Mouse (Mus musculus): Measurements from ENCODE around the gene Gm1140. TPM values are rescaled to one million over a fixed set of nuclear protein-coding genes. Genes with fewer than 3 reads are reported as not detected.

The Gm1140 gene
- total RNA-seq (2023): not detected

DNA sequence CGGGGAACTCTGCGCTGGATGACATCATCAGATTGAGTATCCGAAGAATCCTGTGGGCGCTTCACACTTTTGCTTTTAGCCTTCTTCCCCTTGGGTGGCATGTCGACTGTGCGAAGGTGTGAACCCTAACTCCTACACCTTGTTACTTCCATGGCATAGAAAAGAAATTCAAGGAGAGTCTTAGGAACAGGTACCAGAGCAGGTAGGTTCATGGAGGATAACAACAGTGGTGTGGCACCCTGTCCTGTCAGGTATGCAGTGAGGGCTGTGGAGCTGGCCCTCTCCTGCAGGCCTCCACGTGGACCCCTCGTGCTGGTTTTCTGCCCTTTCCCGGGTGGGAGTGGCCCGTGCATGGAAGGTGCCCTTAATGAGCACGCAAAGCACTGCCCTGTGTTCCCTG is at the start of gene Gm1140:
Gene Gm1140, minus strand, starts transcription at position 101 of the 400 bp plus-strand sequence.

DNA sequence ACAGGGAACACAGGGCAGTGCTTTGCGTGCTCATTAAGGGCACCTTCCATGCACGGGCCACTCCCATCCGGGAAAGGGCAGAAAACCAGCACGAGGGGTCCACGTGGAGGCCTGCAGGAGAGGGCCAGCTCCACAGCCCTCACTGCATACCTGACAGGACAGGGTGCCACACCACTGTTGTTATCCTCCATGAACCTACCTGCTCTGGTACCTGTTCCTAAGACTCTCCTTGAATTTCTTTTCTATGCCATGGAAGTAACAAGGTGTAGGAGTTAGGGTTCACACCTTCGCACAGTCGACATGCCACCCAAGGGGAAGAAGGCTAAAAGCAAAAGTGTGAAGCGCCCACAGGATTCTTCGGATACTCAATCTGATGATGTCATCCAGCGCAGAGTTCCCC is 2.0 kb upstream of the Gm1140 start, which contains the start of gene Gm14692:
Gene Gm14692, plus strand, starts transcription at position 301 of the 400 bp plus-strand sequence.

Other genes with a start within 250 kb of the Gm1140 start
- gene Gm14692, start 2.1 kb upstream of the Gm1140 start, total RNA-seq (2023): not detected
- gene 4933436I01Rik, start 227.9 kb upstream of the Gm1140 start, total RNA-seq (2023): not detected